Mouse (Mus musculus): ENCODE results near the gene Cmtm8. TPM values are rescaled to one million over a fixed set of nuclear protein-coding genes. Genes with fewer than 3 reads are reported as not detected.

Gene Cmtm8
- polyA plus RNA-seq, 1 experiment from 2014 or later = 24.8 TPM

DNA sequence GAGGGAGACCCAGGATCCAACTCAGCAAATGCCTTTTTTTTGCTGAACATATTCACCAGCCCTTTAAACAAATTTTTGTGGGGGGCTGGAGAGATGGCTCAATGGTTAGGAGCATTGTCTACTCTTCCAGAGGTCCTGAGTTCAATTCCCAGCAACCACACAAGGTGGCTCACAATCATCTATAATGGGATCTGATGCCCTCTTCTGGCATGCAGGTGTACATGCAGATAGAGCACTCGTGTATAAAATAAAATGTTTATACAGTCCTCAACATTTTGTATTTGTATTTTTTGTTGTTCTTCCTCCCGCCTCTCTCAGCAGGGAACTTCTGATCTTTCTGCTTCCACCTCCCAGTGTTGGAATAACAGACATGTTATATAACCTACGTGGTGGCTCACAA is 92.4 kb downstream of the Cmtm8 start:
- WGBS = 79% methylated on average over 3 of the region's 3 CpGs
- Histone ChIP-seq H3K4me3 (ENCODE audit: low read depth, low read length) (no peak overlapping the region), H3K9me3 (ENCODE audit: control insufficient read depth, low read length) (no peaks in the 10 kb centered on the region), H3K4me2 (no peak overlapping the region), H3K9ac (ENCODE audit: low read depth, low read length) (no peak overlapping the region), H3K36me3 (ENCODE audit: control insufficient read depth, insufficient read depth, low read length) (peaks cover 17% of the 10 kb centered on the region), H3K27ac (ENCODE audit: low read depth, low read length) (no peak overlapping the region), H3K27me3 (replicated peaks; ENCODE audit: control insufficient read depth, insufficient read depth, low read length) (no peaks in the 10 kb centered on the region), H3K4me1 (replicated peaks; ENCODE audit: control insufficient read depth, insufficient read depth, low read length) (no peaks in the 10 kb centered on the region; the same call in 1 of the 2 replicates)
- no peak for ATAC-seq (replicated peaks; ENCODE audit: low FRiP score)
- DNase-seq (ENCODE audit: low spot score) = no peak

DNA sequence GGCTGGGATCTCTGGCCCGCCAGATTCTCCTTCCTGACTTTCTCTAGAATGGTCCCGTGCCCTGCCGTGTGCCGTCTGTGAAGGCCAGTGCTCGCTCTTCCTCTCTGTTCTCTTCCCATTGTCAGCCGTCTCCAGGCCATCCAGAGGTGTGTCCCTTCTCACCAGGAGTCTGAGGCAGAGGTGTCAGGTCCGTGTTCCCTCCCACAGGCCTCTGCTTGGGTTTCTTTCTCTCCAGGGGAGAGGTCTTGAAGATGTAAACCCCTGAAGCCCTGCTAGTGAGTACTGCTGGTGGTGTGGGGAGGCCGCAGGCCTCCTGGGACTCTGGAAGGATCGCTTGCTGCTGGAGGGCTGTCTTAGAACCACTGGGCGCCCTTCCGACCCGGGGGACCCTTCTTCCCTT is 96.5 kb downstream of the Cmtm8 start:
- Histone ChIP-seq H3K4me3 (ENCODE audit: low read depth, low read length) (no peak overlapping the region), H3K4me1 (replicated peaks; ENCODE audit: control insufficient read depth, insufficient read depth, low read length) (peaks cover 3% of the 10 kb centered on the region; the same call in 1 of the 2 replicates), H3K36me3 (ENCODE audit: control insufficient read depth, insufficient read depth, low read length) (peaks cover 16% of the 10 kb centered on the region), H3K9ac (ENCODE audit: low read depth, low read length) (no peak overlapping the region), H3K4me2 (no peak overlapping the region), H3K9me3 (ENCODE audit: control insufficient read depth, low read length) (no peaks in the 10 kb centered on the region), H3K27me3 (replicated peaks; ENCODE audit: control insufficient read depth, insufficient read depth, low read length) (no peaks in the 10 kb centered on the region), H3K27ac (ENCODE audit: low read depth, low read length) (no peak overlapping the region)
- ATAC-seq (replicated peaks; ENCODE audit: low FRiP score) = no peak
- DNase-seq (ENCODE audit: low spot score) = no peak
- 84% methylated on average over 12 of the region's 12 CpGs for WGBS

DNA sequence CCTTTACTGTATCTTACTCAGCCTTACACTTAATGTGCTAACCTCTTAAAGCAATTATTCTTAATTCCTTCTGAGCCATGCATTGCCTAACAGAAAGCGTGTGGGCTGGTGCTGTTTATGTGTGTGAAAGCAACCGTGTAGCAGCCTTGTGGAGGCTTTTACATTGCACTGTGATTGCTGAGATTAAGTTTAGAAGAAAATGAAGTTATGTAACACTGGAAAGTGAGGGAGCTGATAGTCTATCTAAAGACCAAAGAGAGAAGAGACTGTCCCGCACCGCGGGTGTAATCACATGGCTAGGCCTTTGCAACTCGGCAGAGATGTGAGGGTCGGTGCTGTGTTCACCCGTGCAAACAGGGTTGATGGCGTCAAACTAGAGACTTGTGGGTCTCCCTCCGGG is 96.9 kb downstream of the Cmtm8 start:
- no peak overlapping the region for H3K9ac ChIP-seq (ENCODE audit: low read depth, low read length)
- H3K4me2 ChIP-seq = no peak overlapping the region
- 82% methylated on average over 10 of the region's 10 CpGs for WGBS
- H3K9me3 ChIP-seq (ENCODE audit: control insufficient read depth, low read length) = no peaks in the 10 kb centered on the region
- DNase-seq (ENCODE audit: low spot score) = no peak
- peaks cover 16% of the 10 kb centered on the region for H3K36me3 ChIP-seq (ENCODE audit: control insufficient read depth, insufficient read depth, low read length)
- H3K27ac ChIP-seq (ENCODE audit: low read depth, low read length) = no peak overlapping the region
- H3K4me1 ChIP-seq (replicated peaks; ENCODE audit: control insufficient read depth, insufficient read depth, low read length) = peaks cover 3% of the 10 kb centered on the region; the same call in 1 of the 2 replicates
- no peak for ATAC-seq (replicated peaks; ENCODE audit: low FRiP score)
- H3K27me3 ChIP-seq (replicated peaks; ENCODE audit: control insufficient read depth, insufficient read depth, low read length) = no peaks in the 10 kb centered on the region
- H3K4me3 ChIP-seq (ENCODE audit: low read depth, low read length) = no peak overlapping the region

DNA sequence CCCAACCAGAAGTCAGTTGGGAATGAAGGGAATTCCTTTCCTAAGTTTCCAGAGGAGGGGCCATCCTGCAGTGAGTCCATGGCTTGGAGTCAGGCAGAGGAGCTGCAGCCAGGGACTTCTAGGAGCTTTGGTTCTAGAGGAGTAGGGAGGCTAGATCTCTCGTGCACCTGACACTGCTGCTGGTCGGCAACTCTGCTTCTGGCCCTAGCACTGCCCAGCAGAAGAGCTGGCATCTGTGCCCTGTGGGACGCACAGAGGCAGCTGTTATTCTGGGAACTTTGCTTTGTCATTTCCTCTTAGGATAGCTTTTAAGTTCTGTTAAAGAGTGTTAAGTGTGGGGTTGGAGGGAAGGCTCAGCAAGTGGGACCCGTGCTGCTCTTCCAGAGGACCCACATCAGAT is 98.3 kb downstream of the Cmtm8 start:
- 66% methylated on average over 4 of the region's 4 CpGs for WGBS

DNA sequence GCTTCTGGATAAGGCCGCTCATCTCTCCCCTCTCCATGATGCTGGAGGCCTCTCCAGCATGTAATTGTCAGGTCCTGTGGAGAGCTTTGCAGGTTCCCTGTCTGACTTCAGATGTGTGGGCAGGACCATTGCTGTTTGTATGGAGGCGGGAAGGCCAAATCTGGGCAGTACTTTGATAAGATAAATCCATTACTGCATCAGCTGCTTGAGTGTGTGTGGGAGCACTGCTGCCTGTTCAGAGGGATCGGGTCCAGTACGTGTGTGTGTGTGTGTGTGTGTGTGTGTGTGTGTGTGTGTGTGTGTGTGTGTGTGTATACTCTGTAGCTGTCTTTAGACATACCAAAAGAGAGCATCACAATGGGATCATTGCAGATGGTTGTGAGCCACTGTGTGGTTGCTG is 98.8 kb downstream of the Cmtm8 start:
- DNase-seq (ENCODE audit: low spot score) = no peak
- no peak overlapping the region for H3K9ac ChIP-seq (ENCODE audit: low read depth, low read length)
- no peak overlapping the region for H3K4me3 ChIP-seq (ENCODE audit: low read depth, low read length)
- 65% methylated on average over 4 of the region's 4 CpGs for WGBS
- H3K27me3 ChIP-seq (replicated peaks; ENCODE audit: control insufficient read depth, insufficient read depth, low read length) = no peaks in the 10 kb centered on the region
- H3K9me3 ChIP-seq (ENCODE audit: control insufficient read depth, low read length) = no peaks in the 10 kb centered on the region
- H3K4me1 ChIP-seq (replicated peaks; ENCODE audit: control insufficient read depth, insufficient read depth, low read length) = peaks cover 3% of the 10 kb centered on the region; the same call in 1 of the 2 replicates
- no peak overlapping the region for H3K4me2 ChIP-seq
- no peak for ATAC-seq (replicated peaks; ENCODE audit: low FRiP score)
- H3K27ac ChIP-seq (ENCODE audit: low read depth, low read length) = no peak overlapping the region
- peaks cover 16% of the 10 kb centered on the region for H3K36me3 ChIP-seq (ENCODE audit: control insufficient read depth, insufficient read depth, low read length)

More for the DNA sequence above, 98.3 kb downstream of the Cmtm8 start:
- H3K36me3 ChIP-seq (ENCODE audit: control insufficient read depth, insufficient read depth, low read length) = peaks cover 16% of the 10 kb centered on the region
- ATAC-seq (replicated peaks; ENCODE audit: low FRiP score) (no peak), DNase-seq (ENCODE audit: low spot score) (no peak)
- H3K9me3 ChIP-seq (ENCODE audit: control insufficient read depth, low read length) = no peaks in the 10 kb centered on the region
- H3K4me3 ChIP-seq (ENCODE audit: low read depth, low read length) = no peak overlapping the region
- no peak overlapping the region for H3K27ac ChIP-seq (ENCODE audit: low read depth, low read length)
- no peak overlapping the region for H3K9ac ChIP-seq (ENCODE audit: low read depth, low read length)
- no peaks in the 10 kb centered on the region for H3K27me3 ChIP-seq (replicated peaks; ENCODE audit: control insufficient read depth, insufficient read depth, low read length)
- peaks cover 3% of the 10 kb centered on the region; the same call in 1 of the 2 replicates for H3K4me1 ChIP-seq (replicated peaks; ENCODE audit: control insufficient read depth, insufficient read depth, low read length)
- no peak overlapping the region for H3K4me2 ChIP-seq

DNA sequence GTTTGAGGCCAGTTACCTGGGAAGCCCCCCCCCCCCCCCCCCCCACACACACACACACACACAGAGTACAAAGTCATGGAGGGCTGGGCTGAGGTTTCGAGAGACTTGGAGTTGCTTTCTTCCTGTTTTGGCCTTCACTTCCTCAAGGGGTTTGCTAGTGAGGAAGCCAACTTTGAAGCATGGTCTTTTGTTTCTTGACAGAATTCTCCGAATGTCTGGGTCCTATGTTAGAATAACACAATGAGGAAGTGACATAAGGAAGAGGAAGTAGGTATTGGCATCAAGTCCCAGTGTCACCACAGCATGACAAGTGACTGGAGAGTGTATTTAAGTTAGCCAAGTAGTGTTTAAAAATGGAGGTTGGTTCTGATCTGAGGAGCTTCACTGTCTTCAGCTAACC is 101.2 kb downstream of the Cmtm8 start:
- DNase-seq (ENCODE audit: low spot score) (no peak), ATAC-seq (replicated peaks; ENCODE audit: low FRiP score) (peak; percentile 16; the same call in 1 of the 2 replicates)
- no peaks in the 10 kb centered on the region for H3K27me3 ChIP-seq (replicated peaks; ENCODE audit: control insufficient read depth, insufficient read depth, low read length)
- H3K9ac ChIP-seq (ENCODE audit: low read depth, low read length) = no peak overlapping the region
- no peak overlapping the region for H3K4me2 ChIP-seq
- H3K27ac ChIP-seq (ENCODE audit: low read depth, low read length) = peak overlapping the region; percentile 38; the same call in 1 of the 2 replicates
- peaks cover 11% of the 10 kb centered on the region for H3K36me3 ChIP-seq (ENCODE audit: control insufficient read depth, insufficient read depth, low read length)
- peaks cover 3% of the 10 kb centered on the region; the same call in 1 of the 2 replicates for H3K4me1 ChIP-seq (replicated peaks; ENCODE audit: control insufficient read depth, insufficient read depth, low read length)
- H3K9me3 ChIP-seq (ENCODE audit: control insufficient read depth, low read length) = no peaks in the 10 kb centered on the region
- 56% methylated on average over 2 of the region's 2 CpGs for WGBS
- H3K4me3 ChIP-seq (ENCODE audit: low read depth, low read length) = no peak overlapping the region

DNA sequence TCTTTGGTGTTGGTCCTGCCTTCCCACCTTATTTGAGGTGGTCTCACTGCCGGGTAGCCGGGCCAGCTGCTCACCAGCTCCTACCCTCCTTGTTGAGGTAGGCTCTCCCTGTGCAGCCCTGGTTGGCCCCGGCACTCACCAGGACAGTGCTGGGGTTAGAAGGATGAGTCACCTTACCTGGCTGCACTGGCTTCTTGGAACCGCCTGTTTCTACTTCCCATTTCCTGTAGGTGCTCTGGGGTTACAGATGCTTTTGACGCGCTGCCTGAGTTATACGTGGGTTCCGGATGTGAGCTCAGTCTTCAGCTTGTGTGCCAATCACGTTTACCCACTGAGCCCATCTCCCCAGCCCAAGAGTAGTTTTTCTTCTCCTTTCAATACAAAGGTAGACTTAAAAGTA is 103.6 kb downstream of the Cmtm8 start:
- Histone ChIP-seq H3K4me3 (ENCODE audit: low read depth, low read length) (no peak overlapping the region), H3K9me3 (ENCODE audit: control insufficient read depth, low read length) (no peaks in the 10 kb centered on the region), H3K4me1 (replicated peaks; ENCODE audit: control insufficient read depth, insufficient read depth, low read length) (peaks cover 12% of the 10 kb centered on the region), H3K9ac (ENCODE audit: low read depth, low read length) (no peak overlapping the region), H3K27ac (ENCODE audit: low read depth, low read length) (no peak overlapping the region), H3K4me2 (no peak overlapping the region), H3K27me3 (replicated peaks; ENCODE audit: control insufficient read depth, insufficient read depth, low read length) (no peaks in the 10 kb centered on the region), H3K36me3 (ENCODE audit: control insufficient read depth, insufficient read depth, low read length) (no peaks in the 10 kb centered on the region; the same call in none of the 2 replicates)
- DNase-seq (ENCODE audit: low spot score) (no peak), ATAC-seq (replicated peaks; ENCODE audit: low FRiP score) (no peak)
- 88% methylated on average over 9 of the region's 9 CpGs for WGBS

Other genes with a start within 250 kb of the Cmtm8 start
- gene Cnot10, start 204.0 kb downstream of the Cmtm8 start, polyA plus RNA-seq (2014; fragmentation: Nextera tagmentation; extraction: Ambion mirVana) = 52.8 and 57.7 TPM in 2 replicates
- gene Dync1li1, start 155.4 kb downstream of the Cmtm8 start, polyA plus RNA-seq (2014; fragmentation: Nextera tagmentation; extraction: Ambion mirVana) = 47.3 and 51.8 TPM in 2 replicates
- gene Cmtm6, start 113.0 kb downstream of the Cmtm8 start, polyA plus RNA-seq (2014; fragmentation: Nextera tagmentation; extraction: Ambion mirVana) = 36.6 and 40.6 TPM in 2 replicates
- gene Cmtm7, start 62.3 kb downstream of the Cmtm8 start, polyA plus RNA-seq (2014; fragmentation: Nextera tagmentation; extraction: Ambion mirVana) = 93.7 and 99.4 TPM in 2 replicates
- gene Gpd1l, start 89.8 kb upstream of the Cmtm8 start, polyA plus RNA-seq (2014; fragmentation: Nextera tagmentation; extraction: Ambion mirVana) = 18.2 TPM in 2 replicates
- gene Osbpl10, start 134.4 kb upstream of the Cmtm8 start, polyA plus RNA-seq (2014; fragmentation: Nextera tagmentation; extraction: Ambion mirVana) = 0.66 and 0.69 TPM in 2 replicates
- gene Rps27rt, start 138.6 kb upstream of the Cmtm8 start, polyA plus RNA-seq (2014; fragmentation: Nextera tagmentation; extraction: Ambion mirVana) = 358 and 423 TPM in 2 replicates